Mouse (Mus musculus): ENCODE results near the gene Asna1. TPM values are rescaled to one million over a fixed set of nuclear protein-coding genes. Genes with fewer than 3 reads are reported as not detected.

Asna1 gene
- total and polyA plus RNA-seq, 3 experiments, result 104 to 136 (median 110) TPM

- DNase-seq (ENCODE audit: low spot score) (no peak), ATAC-seq (ENCODE audit: extremely low read depth, insufficient number of reproducible peaks, low FRiP score, poor library complexity, severe bottlenecking) (no peak)
- H3K27me3 ChIP-seq (ENCODE audit: insufficient read depth, low read length), result no peaks in the 10 kb centered on the region
- no peaks in the 10 kb centered on the region for H3K36me3 ChIP-seq (replicated peaks)
- H3K4me3 ChIP-seq (ENCODE audit: low read depth, low read length), result peak overlapping the region; percentile 74
- TF ChIP-seq TAL1 (conservative IDR thresholded peaks at IDR 0.05; ENCODE audit: low read depth, low read length), result no peak
- no peak for TF ChIP-seq GATA2 (IDR thresholded peaks at IDR 0.05; ENCODE audit: borderline replicate concordance, low read depth, low read length)
- no peak for TF ChIP-seq POLR2AphosphoS5 (IDR thresholded peaks at IDR 0.05; ENCODE audit: insufficient replicate concordance, low read depth, low read length)
- no peak for TF ChIP-seq CTCF (IDR thresholded peaks at IDR 0.05; ENCODE audit: low read depth, low read length)
- TF ChIP-seq GATA1 (IDR thresholded peaks at IDR 0.05; ENCODE audit: borderline replicate concordance, low read length), result no peak
- no peaks in the 10 kb centered on the region for H3K9me3 ChIP-seq (replicated peaks)
- H3K4me1 ChIP-seq (ENCODE audit: insufficient read depth, low read depth, low read length), result peaks cover 87% of the 10 kb centered on the region
These were observed 39.9 kb downstream of the Asna1 start for GRCm38 (mm10) chr8:84985049-84985683.

GRCm38 (mm10) chr8:84984294-84985048, 40.6 kb downstream of the Asna1 start:
- TF ChIP-seq TAL1 (conservative IDR thresholded peaks at IDR 0.05; ENCODE audit: low read depth, low read length) (no peak), POLR2AphosphoS5 (IDR thresholded peaks at IDR 0.05; ENCODE audit: insufficient replicate concordance, low read depth, low read length) (no peak), GATA2 (IDR thresholded peaks at IDR 0.05; ENCODE audit: borderline replicate concordance, low read depth, low read length) (no peak), CTCF (IDR thresholded peaks at IDR 0.05; ENCODE audit: low read depth, low read length) (no peak), GATA1 (IDR thresholded peaks at IDR 0.05; ENCODE audit: borderline replicate concordance, low read length) (no peak)
- peak overlapping the region; percentile 74; the same call in 1 of the 2 replicates for H3K4me3 ChIP-seq (ENCODE audit: low read depth, low read length)
- no peak for ATAC-seq (ENCODE audit: extremely low read depth, insufficient number of reproducible peaks, low FRiP score, poor library complexity, severe bottlenecking)
- H3K36me3 ChIP-seq (replicated peaks), result no peaks in the 10 kb centered on the region
- peaks cover 94% of the 10 kb centered on the region for H3K4me1 ChIP-seq (ENCODE audit: insufficient read depth, low read depth, low read length)
- H3K27me3 ChIP-seq (ENCODE audit: insufficient read depth, low read length), result no peaks in the 10 kb centered on the region
- no peaks in the 10 kb centered on the region for H3K9me3 ChIP-seq (replicated peaks)
- DNase-seq (ENCODE audit: low spot score), result no peak

- TF ChIP-seq CTCF (IDR thresholded peaks at IDR 0.05; ENCODE audit: low read depth, low read length), result no peak
- TF ChIP-seq TAL1 (conservative IDR thresholded peaks at IDR 0.05; ENCODE audit: low read depth, low read length), result no peak
- TF ChIP-seq GATA2 (IDR thresholded peaks at IDR 0.05; ENCODE audit: borderline replicate concordance, low read depth, low read length), result no peak
- no peak for TF ChIP-seq GATA1 (IDR thresholded peaks at IDR 0.05; ENCODE audit: borderline replicate concordance, low read length)
- TF ChIP-seq POLR2AphosphoS5 (IDR thresholded peaks at IDR 0.05; ENCODE audit: insufficient replicate concordance, low read depth, low read length), result no peak
- no peaks in the 10 kb centered on the region for H3K9me3 ChIP-seq (replicated peaks)
- peaks cover 95% of the 10 kb centered on the region for H3K4me1 ChIP-seq (ENCODE audit: insufficient read depth, low read depth, low read length)
- no peaks in the 10 kb centered on the region for H3K36me3 ChIP-seq (replicated peaks)
- ATAC-seq (ENCODE audit: extremely low read depth, insufficient number of reproducible peaks, low FRiP score, poor library complexity, severe bottlenecking) (no peak), DNase-seq (ENCODE audit: low spot score) (no peak)
- H3K4me3 ChIP-seq (ENCODE audit: low read depth, low read length), result peak overlapping the region; percentile 25; the same call in 1 of the 2 replicates
- no peaks in the 10 kb centered on the region for H3K27me3 ChIP-seq (ENCODE audit: insufficient read depth, low read length)
These were observed 42.5 kb downstream of the Asna1 start for GRCm38 (mm10) chr8:84982499-84983011.

- ATAC-seq (ENCODE audit: extremely low read depth, insufficient number of reproducible peaks, low FRiP score, poor library complexity, severe bottlenecking) (no peak), DNase-seq (ENCODE audit: low spot score) (peak; percentile 21)
- Histone ChIP-seq H3K9me3 (replicated peaks) (no peaks in the 10 kb centered on the region), H3K36me3 (replicated peaks) (peaks cover 4% of the 10 kb centered on the region), H3K4me1 (ENCODE audit: insufficient read depth, low read depth, low read length) (peaks cover 95% of the 10 kb centered on the region), H3K27me3 (ENCODE audit: insufficient read depth, low read length) (no peaks in the 10 kb centered on the region), H3K4me3 (ENCODE audit: low read depth, low read length) (peak overlapping the region; percentile 25; the same call in 1 of the 2 replicates)
- TF ChIP-seq GATA2 (IDR thresholded peaks at IDR 0.05; ENCODE audit: borderline replicate concordance, low read depth, low read length), result no peak
- no peak for TF ChIP-seq POLR2AphosphoS5 (IDR thresholded peaks at IDR 0.05; ENCODE audit: insufficient replicate concordance, low read depth, low read length)
- TF ChIP-seq TAL1 (conservative IDR thresholded peaks at IDR 0.05; ENCODE audit: low read depth, low read length), result no peak
- no peak for TF ChIP-seq CTCF (IDR thresholded peaks at IDR 0.05; ENCODE audit: low read depth, low read length)
- no peak for TF ChIP-seq GATA1 (IDR thresholded peaks at IDR 0.05; ENCODE audit: borderline replicate concordance, low read length)
These were observed 43.2 kb downstream of the Asna1 start for GRCm38 (mm10) chr8:84981644-84982498.

GRCm38 (mm10) chr8:84980622-84981358, 44.3 kb downstream of the Asna1 start:
- TF ChIP-seq POLR2AphosphoS5 (IDR thresholded peaks at IDR 0.05; ENCODE audit: insufficient replicate concordance, low read depth, low read length) (no peak), TAL1 (conservative IDR thresholded peaks at IDR 0.05; ENCODE audit: low read depth, low read length) (no peak), CTCF (IDR thresholded peaks at IDR 0.05; ENCODE audit: low read depth, low read length) (no peak), GATA1 (IDR thresholded peaks at IDR 0.05; ENCODE audit: borderline replicate concordance, low read length) (no peak), GATA2 (IDR thresholded peaks at IDR 0.05; ENCODE audit: borderline replicate concordance, low read depth, low read length) (no peak)
- DNase-seq (ENCODE audit: low spot score) (no peak), ATAC-seq (ENCODE audit: extremely low read depth, insufficient number of reproducible peaks, low FRiP score, poor library complexity, severe bottlenecking) (no peak)
- Histone ChIP-seq H3K27me3 (ENCODE audit: insufficient read depth, low read length) (no peaks in the 10 kb centered on the region), H3K4me1 (ENCODE audit: insufficient read depth, low read depth, low read length) (peaks cover 88% of the 10 kb centered on the region), H3K36me3 (replicated peaks) (peaks cover 4% of the 10 kb centered on the region), H3K9me3 (replicated peaks) (no peaks in the 10 kb centered on the region), H3K4me3 (ENCODE audit: low read depth, low read length) (peak overlapping the region; percentile 87; the same call in 1 of the 2 replicates)

Measured in G1E (cell line).